Mouse (Mus musculus) right cerebral cortex, postnatal 10 days (tissue): ENCODE results near the gene Rab15.
"Not testable (repeated sequence)": the region's sequence is repeated elsewhere in the genome, so short reads cannot be mapped to it uniquely, and the experiment has no call there.

ENCODE experiments used
- DNase-seq, 2 experiments: peaks; one replicate each; pipeline ENCODE4 v3.0.0; 2021; ENCODE audit warnings: low spot score in 2 of 2

Gene Rab15

GRCm38 (mm10) chr12:76818908-76819307 lies 3.8 kb downstream of the Rab15 start:
- DNase-seq, result peak; percentile 71 to 75

DNA sequence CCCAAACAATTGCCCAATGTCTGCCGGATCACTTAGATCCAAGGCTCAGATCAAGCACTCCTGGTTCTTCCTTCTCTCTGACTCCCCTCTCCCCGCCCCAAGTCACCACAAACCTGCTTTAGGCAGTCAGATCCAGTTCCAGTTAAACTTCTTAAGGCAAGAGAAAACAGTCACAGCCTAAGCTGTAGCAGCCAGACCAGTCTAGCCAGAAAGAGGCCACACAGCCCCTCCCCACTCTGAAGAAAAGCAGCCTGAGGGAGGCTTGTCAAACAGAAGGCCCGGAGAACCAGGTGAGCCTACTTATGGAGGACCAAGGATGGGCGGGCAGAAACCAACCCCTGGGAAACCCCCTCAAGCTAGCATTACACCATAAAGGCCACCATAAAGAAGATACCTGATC lies 4.6 kb downstream of the Rab15 start:
- DNase-seq, result no peak

DNA sequence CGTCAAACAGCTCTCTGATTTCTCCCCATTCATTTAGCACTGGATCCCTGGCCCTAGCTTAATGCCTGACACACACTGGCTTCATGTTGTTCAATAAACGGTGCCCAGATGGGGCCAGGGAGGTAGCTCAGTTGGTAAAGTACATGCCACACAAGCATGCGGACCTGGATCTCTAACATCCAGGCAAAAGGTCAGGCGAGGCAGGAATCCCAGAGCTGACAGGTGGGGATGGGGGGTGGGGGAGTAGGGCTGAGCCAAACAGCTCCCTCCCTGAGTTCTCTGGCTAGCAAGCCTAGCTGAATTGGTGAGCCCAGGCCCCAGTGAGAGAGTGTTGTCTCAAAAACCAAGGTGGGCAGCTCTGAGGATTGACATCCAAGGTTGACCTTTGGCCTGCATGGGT lies 5.5 kb downstream of the Rab15 start:
- no peak for DNase-seq

DNA sequence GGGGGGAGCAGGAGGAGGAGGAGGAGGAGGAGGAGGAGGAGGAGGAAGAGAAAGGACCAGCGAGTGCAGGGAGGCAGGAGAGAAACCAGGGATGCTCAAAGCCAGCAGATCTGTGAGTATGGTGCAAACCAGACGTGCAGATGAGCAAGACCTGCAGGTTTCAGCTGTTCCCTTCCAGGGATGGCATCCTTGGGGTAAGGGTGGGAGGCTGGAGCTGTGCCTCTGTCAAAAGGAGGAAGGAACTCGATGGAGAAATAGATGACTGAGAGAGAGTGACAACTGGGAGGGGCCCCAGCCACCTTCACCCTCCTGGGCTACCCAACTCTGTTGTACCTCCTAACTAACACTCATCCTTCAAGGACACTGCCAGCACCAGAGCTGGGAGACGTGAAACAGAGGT lies 6.0 kb downstream of the Rab15 start:
- no peak for DNase-seq

DNA sequence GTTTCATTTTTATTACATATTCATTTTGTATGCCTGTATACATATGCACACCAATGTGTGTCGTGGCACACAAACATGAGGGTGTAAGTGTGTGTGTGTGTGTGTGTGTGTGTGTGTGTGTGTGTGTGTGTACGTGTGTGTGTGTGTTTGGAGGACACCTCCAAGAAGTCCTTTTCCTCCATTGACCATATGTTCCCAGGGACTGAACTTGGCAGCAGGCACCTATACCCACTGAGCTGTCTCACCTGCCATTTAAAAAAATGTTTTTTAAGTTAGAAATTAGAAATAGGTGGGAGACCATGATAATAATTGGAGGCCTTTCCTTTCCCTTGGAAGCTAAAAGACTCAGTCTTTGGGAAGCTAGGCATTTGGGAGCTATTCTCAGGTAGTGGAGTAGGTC lies 8.6 kb downstream of the Rab15 start:
- DNase-seq, result no peak

- no peak for DNase-seq
Observed at GRCm38 (mm10) chr12:76813543-76813942, 9.2 kb downstream of the Rab15 start.

DNA sequence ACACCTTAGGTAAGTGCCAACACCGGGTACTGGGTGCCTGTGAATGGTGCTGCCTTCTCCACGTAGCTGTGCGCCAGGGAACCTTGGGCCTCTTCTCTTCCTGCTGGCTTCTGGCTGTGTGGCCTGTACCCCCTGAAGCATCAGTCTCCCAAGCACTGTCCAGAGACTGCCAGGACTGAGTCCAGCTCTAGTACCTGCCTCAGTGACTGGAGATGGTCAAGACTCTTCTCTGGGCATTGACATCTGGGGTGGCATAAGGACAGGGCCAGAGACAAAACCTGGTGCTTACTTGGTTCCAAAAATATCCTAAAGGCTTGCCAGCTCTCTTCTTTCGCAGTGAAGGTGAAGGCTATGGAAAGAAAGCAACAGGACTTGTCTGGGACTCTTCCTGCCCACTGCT lies 11.7 kb downstream of the Rab15 start:
- DNase-seq, result no peak

- no peak for DNase-seq
Observed at GRCm38 (mm10) chr12:76810491-76810890, 12.2 kb downstream of the Rab15 start.

- no peak for DNase-seq
Observed at GRCm38 (mm10) chr12:76807796-76808195, 14.9 kb downstream of the Rab15 start.

DNA sequence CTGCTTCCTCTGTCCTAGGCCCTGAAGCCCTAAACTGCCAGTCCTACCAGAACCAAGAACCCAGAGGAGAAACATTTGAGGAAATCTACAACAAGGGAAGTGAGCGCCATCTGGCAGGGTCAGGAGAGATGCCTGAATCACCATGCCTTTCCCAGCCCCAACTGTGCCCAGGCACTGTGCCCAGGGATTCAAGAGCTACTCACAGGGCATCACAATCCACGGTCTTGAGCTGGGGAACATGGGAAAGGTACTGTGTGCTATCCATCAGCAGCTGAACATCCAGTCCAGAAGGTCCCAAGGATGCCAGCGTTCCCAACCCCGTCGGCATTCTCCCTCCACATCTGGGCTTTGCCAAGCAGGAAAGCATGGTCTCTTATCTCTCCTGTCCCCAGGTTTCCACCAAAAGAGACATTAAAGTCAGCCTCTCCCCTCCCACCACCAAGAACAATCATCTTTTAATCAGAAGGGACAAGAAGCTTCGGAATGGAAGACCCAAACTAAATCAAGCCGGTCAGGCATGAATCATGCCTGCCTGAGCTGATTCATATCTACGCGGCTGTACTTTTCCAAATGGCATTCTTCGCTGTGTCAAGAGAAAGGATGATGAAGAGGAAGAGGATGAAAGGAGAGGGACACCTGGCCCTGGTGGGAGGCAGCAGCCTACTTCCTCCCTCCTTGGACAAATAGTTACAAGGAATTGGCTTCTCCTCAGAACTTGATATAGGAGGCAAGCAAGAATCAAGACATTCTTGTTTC lies 17.5 kb downstream of the Rab15 start:
- no peak for DNase-seq

GRCm38 (mm10) chr12:76803700-76804252 lies 18.9 kb downstream of the Rab15 start:
- DNase-seq, result peak in 1 of 2 experiments; percentile 63

GRCm38 (mm10) chr12:76803028-76803427 lies 19.7 kb downstream of the Rab15 start:
- DNase-seq, result peak in 1 of 2 experiments; percentile 63

- DNase-seq, result no peak
Observed at GRCm38 (mm10) chr12:76798008-76798720, 24.5 kb downstream of the Rab15 start.

DNA sequence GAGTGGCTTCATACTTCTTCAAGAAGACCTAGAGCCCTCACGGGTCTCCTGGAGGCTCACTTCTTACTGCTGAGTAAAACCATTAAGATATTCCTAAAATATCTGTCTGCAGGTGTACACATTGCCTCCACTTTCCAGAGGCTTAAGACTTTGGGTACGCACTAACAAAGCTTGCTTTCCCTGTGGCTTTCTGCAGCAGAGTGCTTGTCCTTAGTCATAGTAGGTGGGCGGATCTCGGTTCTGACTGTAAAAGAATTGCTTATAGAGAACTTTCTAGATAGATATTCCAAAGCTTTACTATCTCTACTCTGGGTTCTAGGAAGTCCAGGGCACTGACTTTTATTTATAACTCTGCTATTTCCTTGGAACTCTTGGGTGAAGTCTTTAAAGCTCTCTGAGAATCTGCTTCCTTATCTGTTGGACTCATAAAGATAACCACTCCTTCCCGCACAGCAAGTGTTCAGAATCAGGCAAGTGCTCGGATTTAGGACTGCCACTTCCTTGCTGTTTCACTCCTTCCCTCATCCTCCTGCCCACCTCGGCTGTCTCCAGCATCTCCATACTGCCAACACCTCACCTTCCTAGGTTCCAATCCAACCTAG lies 25.7 kb downstream of the Rab15 start:
- DNase-seq, result no peak

GRCm38 (mm10) chr12:76795350-76795749 lies 27.4 kb downstream of the Rab15 start, which contains the start of gene Gpx2:
Gene Gpx2, minus strand, starts transcription at chr12:76795554.
- no peak for DNase-seq

DNA sequence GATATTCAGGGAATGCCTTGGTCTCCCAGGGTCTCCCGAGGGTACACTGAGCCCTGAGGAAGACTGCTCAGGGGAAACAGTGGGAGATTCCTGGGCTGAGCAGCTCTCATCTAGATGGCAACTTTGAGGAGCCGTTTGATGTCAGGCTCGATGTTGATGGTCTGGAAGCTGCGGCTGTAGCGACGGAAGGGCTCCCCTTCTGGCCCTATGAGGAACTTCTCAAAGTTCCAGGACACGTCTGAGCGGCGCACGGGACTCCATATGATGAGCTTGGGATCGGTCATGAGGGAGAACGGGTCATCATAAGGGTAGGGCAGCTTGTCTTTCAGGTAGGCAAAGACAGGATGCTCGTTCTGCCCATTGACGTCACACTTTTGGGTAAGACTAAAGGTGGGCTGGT lies 30.2 kb downstream of the Rab15 start:
- DNase-seq, result not testable (repeated sequence)

GRCm38 (mm10) chr12:76790446-76791084 lies 32.1 kb downstream of the Rab15 start:
- DNase-seq, result no peak

DNA sequence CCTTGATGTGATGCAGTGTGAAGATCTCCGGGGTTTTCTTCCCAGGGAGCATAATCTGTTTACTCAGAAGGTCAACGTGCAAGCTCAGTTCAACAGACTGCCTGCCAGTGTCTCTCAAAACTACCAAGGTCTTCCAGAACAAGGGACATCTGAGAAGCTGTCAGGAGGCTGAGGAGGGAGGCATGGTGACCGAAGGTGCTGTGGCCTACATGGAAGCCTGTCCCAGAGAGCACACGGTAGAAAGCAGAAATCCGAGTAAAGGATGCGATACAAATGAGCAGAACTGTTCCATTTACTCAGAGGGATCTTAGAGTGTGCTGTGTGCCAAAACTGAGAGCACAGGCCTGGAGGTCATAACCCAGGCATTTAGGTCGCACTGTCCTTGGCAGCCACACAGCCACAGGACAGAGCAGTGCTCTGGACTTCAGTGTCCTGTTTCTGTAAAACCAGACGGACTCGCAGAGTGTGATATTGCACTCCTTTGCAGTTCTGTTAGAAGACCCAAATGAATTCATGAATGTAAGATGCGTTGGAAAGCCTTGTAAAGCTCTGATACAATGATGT lies 38.6 kb downstream of the Rab15 start:
- no peak for DNase-seq

DNA sequence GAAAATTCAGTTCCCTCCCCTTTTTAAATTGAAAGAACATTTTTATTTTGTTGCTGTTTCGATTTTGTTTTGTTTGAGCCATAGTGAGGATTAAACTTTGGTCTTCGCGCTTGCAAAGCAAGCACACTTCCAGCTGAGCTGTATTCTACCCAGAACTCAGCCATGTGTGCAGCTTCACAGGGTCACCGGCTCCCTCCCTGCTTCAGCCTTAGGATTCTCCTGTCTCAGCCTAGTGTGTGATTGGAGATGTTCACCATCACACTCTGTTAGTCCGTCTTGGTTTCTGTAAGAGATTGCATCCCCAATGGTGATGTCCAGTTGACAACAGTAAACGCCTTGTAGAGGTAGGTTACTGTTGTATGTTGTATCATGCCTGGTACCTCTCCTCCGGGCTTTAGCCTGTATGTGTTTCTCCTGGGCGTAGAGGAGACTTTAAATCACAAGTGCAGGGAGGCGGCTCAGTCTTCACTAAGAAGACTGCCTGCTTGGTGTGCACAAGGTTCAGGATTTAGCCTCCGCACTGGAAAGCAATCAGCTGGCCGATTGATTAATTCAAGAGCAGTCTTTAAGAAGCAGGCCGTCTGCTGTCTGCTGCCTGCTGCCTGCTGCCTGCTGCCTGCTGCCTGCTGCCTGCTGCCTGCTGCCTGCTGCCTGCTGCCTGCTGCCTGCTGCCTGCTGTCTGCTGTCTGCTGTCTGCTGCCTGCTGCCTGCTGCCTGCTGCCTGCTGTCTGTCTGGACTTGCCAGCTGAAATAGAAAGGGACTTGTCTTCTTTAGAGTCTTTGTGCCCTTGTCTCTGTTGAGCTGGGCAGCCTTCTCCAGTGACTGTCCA lies 41.9 kb downstream of the Rab15 start:
- peak in 1 of 2 experiments; percentile 56 for DNase-seq

- DNase-seq, result no peak
Observed at GRCm38 (mm10) chr12:76779951-76780350, 42.8 kb downstream of the Rab15 start.
